Mouse (Mus musculus) cortical plate, adult 2 months (tissue): ENCODE measurements around the gene Adam23. TPM values are rescaled to one million over a fixed set of nuclear protein-coding genes. Genes with fewer than 3 reads are reported as not detected.

Experiments
- H3K27ac ChIP-seq: fragments of 200-500 bp; 2 replicates; pipeline ENCODE4 v1.5.1; 2012; ENCODE audit warnings: low read length, control low read depth, inconsistent platforms; ENCODE audit not compliant: insufficient read depth
- H3K4me1 ChIP-seq: fragments of 200-500 bp; 2 replicates; pipeline ENCODE4 v1.6.1; 2011; ENCODE audit warnings: low read length; ENCODE audit not compliant: control insufficient read depth, insufficient read depth
- H3K4me3 ChIP-seq: fragments of 200-500 bp; 2 replicates; pipeline ENCODE4 v1.5.1; 2011; ENCODE audit warnings: mild to moderate bottlenecking, low read length, control low read depth; ENCODE audit not compliant: insufficient read depth
- CTCF ChIP-seq: fragments of 200-500 bp; IDR thresholded peaks from 2 replicates; pipeline ENCODE4 v1.5.1; 2011; ENCODE audit warnings: mild to moderate bottlenecking, control low read depth, low read length; ENCODE audit not compliant: insufficient read depth; ENCODE audit errors: extremely low read depth
- POLR2A ChIP-seq: fragments of 200-500 bp; IDR thresholded peaks from 2 replicates; pipeline ENCODE4 v1.6.1; 2011; ENCODE audit warnings: mild to moderate bottlenecking, low read length, control low read depth; ENCODE audit not compliant: insufficient read depth; ENCODE audit errors: extremely low read depth
- polyA plus RNA-seq: library from polyadenylated mRNA; depleted of rRNA; stranded (reverse); fragments of >200 nt; gene quantifications from 2 replicates; pipeline ENCODE4 v1.2.3, GENCODE M21; 2012

Gene Adam23
- polyA plus RNA-seq, 1 experiment: 84.7 TPM

DNA sequence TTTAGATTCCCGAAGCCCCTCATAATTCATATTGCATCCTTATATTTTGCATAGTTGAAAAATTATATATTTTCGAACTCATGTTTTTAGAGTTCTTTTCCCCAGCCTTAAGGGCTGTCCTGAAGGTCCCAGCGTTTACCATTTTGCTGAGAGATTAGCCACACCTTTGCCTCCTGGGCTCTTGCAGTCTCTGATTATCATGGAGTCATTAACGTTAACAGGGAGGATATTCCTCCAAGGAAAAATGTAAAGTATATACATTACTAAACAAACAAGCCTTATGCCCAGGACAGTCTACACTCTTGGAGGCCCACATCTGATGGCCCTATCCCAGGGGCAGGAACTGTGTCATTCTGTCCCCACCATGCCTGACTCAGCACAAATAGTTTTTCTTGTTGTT lies 3.1 kb upstream of the Adam23 start:
- TF ChIP-seq POLR2A (no peak), CTCF (no peak)
- H3K4me3 ChIP-seq: no peak overlapping the region
- H3K27ac ChIP-seq: no peak overlapping the region
- H3K4me1 ChIP-seq: peaks cover 2% of the 10 kb centered on the region; the same call in 1 of the 2 replicates

GRCm38 (mm10) chr1:63445149-63445609 lies 512 bp upstream of the Adam23 start:
- H3K4me1 ChIP-seq: peaks cover 9% of the 10 kb centered on the region
- peak overlapping the region; percentile 41 for H3K27ac ChIP-seq
- peak overlapping the region; percentile 64 for H3K4me3 ChIP-seq
- no peak for TF ChIP-seq POLR2A
- no peak for TF ChIP-seq CTCF

GRCm38 (mm10) chr1:63446047-63446704 lies 485 bp downstream of the Adam23 start:
- peak overlapping the region; percentile 64 for H3K4me3 ChIP-seq
- H3K27ac ChIP-seq: peak overlapping the region; percentile 84
- TF ChIP-seq CTCF: no peak
- no peak for TF ChIP-seq POLR2A
- peaks cover 9% of the 10 kb centered on the region for H3K4me1 ChIP-seq

DNA sequence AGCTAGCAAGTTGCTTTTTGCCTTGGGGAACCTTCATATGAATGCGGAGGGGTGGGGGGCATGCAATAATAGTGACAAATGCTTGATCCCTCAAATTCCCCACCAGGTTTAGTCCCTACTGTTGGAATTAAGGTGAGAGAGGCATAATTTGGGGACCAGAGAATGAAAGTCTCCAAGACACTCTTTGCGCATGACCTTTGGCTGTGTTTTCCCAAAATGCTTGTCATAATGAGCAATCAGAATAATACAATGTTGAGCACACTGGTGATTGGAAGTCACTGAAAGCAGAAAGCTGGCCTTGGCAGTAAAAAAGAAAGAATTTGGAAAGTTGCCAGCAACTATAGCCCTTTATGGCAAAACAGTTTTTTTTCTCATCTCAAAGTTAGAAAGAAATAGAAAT lies 1.0 kb downstream of the Adam23 start:
- peak overlapping the region; percentile 64 for H3K4me3 ChIP-seq
- no peak for TF ChIP-seq CTCF
- TF ChIP-seq POLR2A: no peak
- H3K27ac ChIP-seq: no peak overlapping the region
- H3K4me1 ChIP-seq: peaks cover 9% of the 10 kb centered on the region

DNA sequence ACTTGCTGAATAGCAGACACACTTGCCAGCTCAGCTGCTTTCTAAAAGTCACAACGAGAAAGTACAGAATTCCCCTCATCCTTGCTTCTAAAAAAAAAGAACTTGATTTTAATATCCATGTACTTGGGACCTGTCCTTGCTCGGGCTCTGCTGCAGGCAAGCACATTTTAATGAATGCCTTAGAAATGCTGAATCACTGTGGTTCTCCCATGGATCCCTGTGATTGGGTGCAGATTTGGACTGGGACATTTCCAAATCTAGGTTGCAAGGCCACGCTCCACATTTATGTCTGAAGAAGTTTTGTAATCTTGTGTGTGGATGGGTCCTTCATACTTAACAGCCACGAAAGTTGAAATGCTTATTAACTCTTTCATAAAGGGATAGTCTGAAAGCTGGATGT lies 4.4 kb downstream of the Adam23 start:
- no peak overlapping the region for H3K4me3 ChIP-seq
- TF ChIP-seq POLR2A (no peak), CTCF (no peak)
- H3K4me1 ChIP-seq: peaks cover 6% of the 10 kb centered on the region
- no peak overlapping the region for H3K27ac ChIP-seq

DNA sequence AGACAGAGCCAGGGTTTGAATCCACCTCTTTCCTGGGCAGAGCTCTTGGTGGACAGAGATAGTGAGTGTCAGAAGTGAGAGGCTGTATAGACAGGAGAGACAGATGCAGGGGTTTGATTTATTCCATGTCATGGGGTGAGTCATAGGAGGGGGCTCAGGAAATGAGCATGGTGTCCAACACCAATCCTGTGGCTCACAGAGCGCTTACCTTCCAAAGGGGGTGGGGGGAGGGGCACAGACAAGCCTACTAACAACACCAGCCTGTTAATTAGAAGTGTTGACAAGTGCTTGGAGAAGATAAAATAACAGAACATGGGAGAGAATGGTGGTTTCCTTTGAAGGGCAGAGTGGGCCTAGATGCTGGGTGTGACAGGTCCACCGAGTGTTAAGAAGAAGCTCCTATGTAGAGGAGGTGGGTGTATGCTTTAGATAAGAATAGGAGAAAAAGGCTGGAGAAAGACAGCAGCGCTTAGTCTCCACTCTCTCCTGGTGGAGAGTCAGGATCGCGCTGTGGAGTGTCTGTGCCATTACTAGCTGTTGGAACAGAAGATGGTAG lies 7.7 kb downstream of the Adam23 start:
- no peak for TF ChIP-seq POLR2A
- TF ChIP-seq CTCF: no peak
- Histone ChIP-seq H3K4me1 (peaks cover 5% of the 10 kb centered on the region), H3K4me3 (no peak overlapping the region), H3K27ac (no peak overlapping the region)

DNA sequence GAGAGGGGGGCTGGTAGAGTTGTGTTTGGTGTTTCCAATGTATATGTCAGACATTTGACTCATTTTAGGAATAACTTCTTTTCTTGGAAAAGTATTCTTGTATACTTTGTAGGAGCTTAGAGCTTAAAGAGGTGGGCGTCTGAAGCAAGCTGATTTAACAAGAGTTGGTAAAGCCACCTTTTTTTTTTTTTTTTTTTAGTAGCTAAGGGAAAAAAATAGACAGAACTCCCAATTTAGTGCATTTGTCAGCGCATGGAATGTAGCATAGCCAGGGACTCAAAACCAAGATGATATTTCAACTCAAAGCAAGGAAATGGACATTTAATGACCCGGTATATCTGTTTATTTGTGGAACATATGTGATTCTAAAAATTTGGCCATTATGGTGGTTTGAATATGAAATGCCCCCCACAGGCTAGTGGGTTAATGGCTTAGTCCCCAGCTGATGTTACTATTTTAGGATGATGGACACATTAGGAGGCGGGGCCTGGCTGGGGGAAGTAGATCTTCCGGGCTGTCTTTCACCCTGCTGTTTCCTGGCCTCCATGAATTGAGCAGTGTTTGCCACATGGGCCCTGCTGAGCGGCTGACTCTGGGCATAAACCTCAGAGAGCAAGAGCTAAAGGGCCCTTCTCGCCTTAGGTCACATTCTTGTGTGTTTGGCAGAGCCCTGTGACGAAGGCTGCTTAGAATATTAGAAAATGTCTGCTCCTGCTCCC lies 12.3 kb downstream of the Adam23 start:
- no peak overlapping the region for H3K4me3 ChIP-seq
- H3K4me1 ChIP-seq: peaks cover 16% of the 10 kb centered on the region
- H3K27ac ChIP-seq: peak overlapping the region; percentile 78
- TF ChIP-seq CTCF (no peak), POLR2A (no peak)

DNA sequence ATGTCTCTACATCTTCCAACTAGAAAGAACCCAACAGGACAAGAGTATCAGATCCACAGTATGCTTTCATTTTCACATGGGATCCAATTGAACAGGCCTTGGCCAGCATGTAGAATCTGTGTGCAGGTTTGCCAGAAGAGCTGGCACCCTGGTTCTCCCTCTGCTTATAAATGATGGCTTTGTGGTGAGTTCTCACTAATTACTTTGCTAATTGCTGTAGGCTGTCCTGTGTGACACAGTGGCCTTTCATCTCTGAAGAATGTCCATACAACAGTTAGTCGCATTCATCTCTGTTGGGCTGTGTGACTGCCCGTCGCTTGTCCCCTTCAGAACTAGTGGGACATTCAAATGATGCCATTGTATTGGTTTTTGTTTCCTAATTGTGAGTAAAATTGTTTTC lies 13.5 kb downstream of the Adam23 start:
- peaks cover 16% of the 10 kb centered on the region for H3K4me1 ChIP-seq
- TF ChIP-seq POLR2A (no peak), CTCF (no peak)
- peak overlapping the region; percentile 78 for H3K27ac ChIP-seq
- H3K4me3 ChIP-seq: no peak overlapping the region

GRCm38 (mm10) chr1:63459926-63460325 lies 14.2 kb downstream of the Adam23 start:
- Histone ChIP-seq H3K4me3 (no peak overlapping the region), H3K27ac (no peak overlapping the region), H3K4me1 (peaks cover 16% of the 10 kb centered on the region)
- no peak for TF ChIP-seq CTCF
- TF ChIP-seq POLR2A: no peak
